Mouse (Mus musculus) left cerebral cortex, postnatal 10 days (tissue): ENCODE measurements around the gene Fam240a. TPM values are rescaled to one million over a fixed set of nuclear protein-coding genes. Genes with fewer than 3 reads are reported as not detected.
A peak's percentile ranks its signal among the peaks of the same experiment; 100 is the strongest.

Experiments used
- DNase-seq, 2 experiments: peaks; one replicate each; pipeline ENCODE4 v3.0.0; 2021 to 2022; ENCODE audit warnings: low spot score in 2 of 2, mixed read lengths in 1 of 2; ENCODE audit errors: extremely low spot score in 1 of 2
- intact Hi-C: fragments of 180-260 bp; cut with DNase I; formaldehyde crosslinking; loops from one replicate; pipeline ENCODE4 v1.15.1; 2025
- microRNA-seq: library from miRNA; unstranded; fragments of <30 nt; microRNA quantifications from one replicate; pipeline ENCODE4 v1.2.0, GENCODE M21; 2022
- total RNA-seq, 2 experiments: library from RNA; stranded (reverse); gene quantifications; 2 replicates each; pipeline ENCODE4 v1.2.3; 2021

The Fam240a gene
- total RNA-seq, 2 experiments from 2014 or later: not detected

- intact Hi-C loops: no loop called here
- no peak for DNase-seq
Measured at GRCm38 (mm10) chr9:110875288-110875695, 41.4 kb downstream of the Fam240a start.

GRCm38 (mm10) chr9:110874660-110875191, 41.9 kb downstream of the Fam240a start:
- intact Hi-C loops: loop anchor here (5.0 kb wide), 1 partner anchor 157 kb away; no protein-coding TSS in a partner anchor
- DNase-seq: no peak

- peak; percentile 79 to 91 for DNase-seq
- intact Hi-C loops: loop anchor here (5.0 kb wide), 1 partner anchor 157 kb away; no protein-coding TSS in a partner anchor
Measured at GRCm38 (mm10) chr9:110873681-110874659, 42.7 kb downstream of the Fam240a start.

GRCm38 (mm10) chr9:110871030-110871429, 45.6 kb downstream of the Fam240a start:
- peak in 1 of 2 experiments; percentile 44 for DNase-seq

More at GRCm38 (mm10) chr9:110871030-110871429, 45.6 kb downstream of the Fam240a start:
- intact Hi-C loops: loop anchor here (5.0 kb wide), 1 partner anchor 154 kb away; no protein-coding TSS in a partner anchor

Small RNA genes lying within 50 kb of the gene (microRNA-seq; reads per million reads assigned to microRNA genes)
- not detected for gene Gm24269

Other genes with a start within 250 kb of the Fam240a start
- under 1 TPM; 0.39 to 0.56 TPM for gene Myl3, start 175.0 kb downstream of the Fam240a start, total RNA-seq
- gene Pth1r, start 169.7 kb downstream of the Fam240a start, total RNA-seq: 1 to 10 TPM; 9.1 to 9.3 TPM
- gene Prss42, start 118.7 kb downstream of the Fam240a start, total RNA-seq: not detected
- not detected for gene Prss44, start 102.9 kb downstream of the Fam240a start, total RNA-seq
- under 1 TPM; 0.14 to 0.28 TPM for gene Prss43, start 90.2 kb downstream of the Fam240a start, total RNA-seq
- under 1 TPM; 0.28 to 0.79 TPM for gene Prss45, start 82.3 kb downstream of the Fam240a start, total RNA-seq
- gene Prss46, start 72.4 kb downstream of the Fam240a start, total RNA-seq: not detected
- gene Prss50, start 58.9 kb downstream of the Fam240a start, total RNA-seq: under 1 TPM in 1 of 2 experiments, not detected in 1; 0.58 TPM
- 1 to 10 TPM; 7.8 to 8.4 TPM for gene Als2cl, start 37.0 kb downstream of the Fam240a start, total RNA-seq
- gene Tmie, start 36.7 kb downstream of the Fam240a start, total RNA-seq: 1 to 10 TPM; 4.7 to 5.5 TPM
- gene Tdgf1, start 29.3 kb upstream of the Fam240a start, total RNA-seq: under 1 TPM in 1 of 2 experiments, not detected in 1; 0.39 TPM
- 1 to 10 TPM in 1 of 2 experiments, under 1 TPM in 1; 0.92 to 1.6 TPM for gene Lrrc2, start 34.7 kb upstream of the Fam240a start, total RNA-seq
- under 1 TPM; 0.47 to 0.63 TPM for gene Rtp3, start 73.7 kb upstream of the Fam240a start, total RNA-seq
- under 1 TPM in 1 of 2 experiments, not detected in 1; 0.57 TPM for gene Ltf, start 102.4 kb upstream of the Fam240a start, total RNA-seq
- under 1 TPM; 0.85 to 0.86 TPM for gene Ccrl2, start 140.7 kb upstream of the Fam240a start, total RNA-seq
- gene Lrrfip2, start 200.7 kb upstream of the Fam240a start, total RNA-seq: 10 to 100 TPM; 31.4 to 32.5 TPM